Mouse (Mus musculus): ENCODE data around the gene Fgf14. TPM values are rescaled to one million over a fixed set of nuclear protein-coding genes. Genes with fewer than 3 reads are reported as not detected.

The Fgf14 gene
- total and polyA plus RNA-seq, 2 experiments from 2014 or later: 0.08 to 1.9 TPM

- Histone ChIP-seq H3K9ac (replicated peaks; ENCODE audit: low read depth, low read length) (no peak overlapping the region), H3K4me1 (ENCODE audit: control insufficient read depth, insufficient read depth) (no peaks in the 10 kb centered on the region), H3K27ac (ENCODE audit: low read depth) (no peak overlapping the region), H3K27me3 (ENCODE audit: control insufficient read depth, insufficient read depth, low read length) (no peaks in the 10 kb centered on the region), H3K36me3 (replicated peaks; ENCODE audit: control insufficient read depth, insufficient read depth, low read length) (no peaks in the 10 kb centered on the region), H3K4me3 (ENCODE audit: low read depth, low read length) (no peak overlapping the region), H3K4me2 (ENCODE audit: low read depth, low read length) (no peak overlapping the region), H3K9me3 (replicated peaks; ENCODE audit: control insufficient read depth, low read length) (no peaks in the 10 kb centered on the region)
- DNase-seq (ENCODE audit: low spot score) (no peak), ATAC-seq (ENCODE audit: insufficient read depth, low read depth) (no peak)
- WGBS: 57% methylated on average over 2 of the region's 2 CpGs
- TF ChIP-seq EP300 (IDR thresholded peaks at IDR 0.05; ENCODE audit: low read depth) (no peak), CTCF (IDR thresholded peaks at IDR 0.05; ENCODE audit: low read depth) (no peak)
Observed at GRCm38 (mm10) chr14:124411890-124412289, 265.0 kb downstream of the Fgf14 start.

DNA sequence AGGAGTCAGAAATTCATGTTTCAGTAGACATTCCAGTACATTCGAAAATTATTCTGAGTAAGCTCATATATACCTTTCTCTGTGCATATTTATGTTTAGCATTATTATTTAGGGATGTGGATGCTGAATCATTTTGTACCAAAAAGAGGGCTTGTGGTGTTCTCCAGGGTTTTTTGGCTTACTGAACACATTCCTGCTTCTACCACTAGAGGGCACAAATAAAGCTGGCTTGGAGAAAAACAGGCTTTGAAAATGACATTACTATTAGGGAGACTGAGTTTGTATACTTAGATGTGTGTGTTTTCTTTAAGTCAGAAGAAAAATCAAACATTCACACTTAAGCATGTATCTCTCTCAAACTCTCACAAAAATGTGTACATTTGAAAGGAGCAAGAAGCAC lies 266.0 kb downstream of the Fgf14 start:
- Histone ChIP-seq H3K27me3 (ENCODE audit: control insufficient read depth, insufficient read depth, low read length) (no peaks in the 10 kb centered on the region), H3K36me3 (replicated peaks; ENCODE audit: control insufficient read depth, insufficient read depth, low read length) (no peaks in the 10 kb centered on the region), H3K27ac (ENCODE audit: low read depth) (no peak overlapping the region), H3K9me3 (replicated peaks; ENCODE audit: control insufficient read depth, low read length) (no peaks in the 10 kb centered on the region), H3K4me1 (ENCODE audit: control insufficient read depth, insufficient read depth) (no peaks in the 10 kb centered on the region), H3K4me2 (ENCODE audit: low read depth, low read length) (no peak overlapping the region), H3K4me3 (ENCODE audit: low read depth, low read length) (no peak overlapping the region), H3K9ac (replicated peaks; ENCODE audit: low read depth, low read length) (no peak overlapping the region)
- WGBS: 0% methylated on average over 1 of the region's 1 CpGs
- DNase-seq (ENCODE audit: low spot score) (peak; percentile 11), ATAC-seq (ENCODE audit: insufficient read depth, low read depth) (no peak)
- peak; percentile 69 for TF ChIP-seq CTCF (IDR thresholded peaks at IDR 0.05; ENCODE audit: low read depth)
- no peak for TF ChIP-seq EP300 (IDR thresholded peaks at IDR 0.05; ENCODE audit: low read depth)

GRCm38 (mm10) chr14:124328391-124328790 lies 348.5 kb downstream of the Fgf14 start:
- Histone ChIP-seq H3K4me1 (ENCODE audit: control insufficient read depth, insufficient read depth) (no peaks in the 10 kb centered on the region), H3K9ac (replicated peaks; ENCODE audit: low read depth, low read length) (no peak overlapping the region), H3K4me3 (ENCODE audit: low read depth, low read length) (no peak overlapping the region), H3K27ac (ENCODE audit: low read depth) (no peak overlapping the region), H3K4me2 (ENCODE audit: low read depth, low read length) (no peak overlapping the region), H3K27me3 (ENCODE audit: control insufficient read depth, insufficient read depth, low read length) (no peaks in the 10 kb centered on the region), H3K36me3 (replicated peaks; ENCODE audit: control insufficient read depth, insufficient read depth, low read length) (no peaks in the 10 kb centered on the region), H3K9me3 (replicated peaks; ENCODE audit: control insufficient read depth, low read length) (no peaks in the 10 kb centered on the region)
- TF ChIP-seq EP300 (IDR thresholded peaks at IDR 0.05; ENCODE audit: low read depth): no peak
- TF ChIP-seq CTCF (IDR thresholded peaks at IDR 0.05; ENCODE audit: low read depth): no peak
- DNase-seq (ENCODE audit: low spot score) (no peak), ATAC-seq (ENCODE audit: insufficient read depth, low read depth) (no peak)

DNA sequence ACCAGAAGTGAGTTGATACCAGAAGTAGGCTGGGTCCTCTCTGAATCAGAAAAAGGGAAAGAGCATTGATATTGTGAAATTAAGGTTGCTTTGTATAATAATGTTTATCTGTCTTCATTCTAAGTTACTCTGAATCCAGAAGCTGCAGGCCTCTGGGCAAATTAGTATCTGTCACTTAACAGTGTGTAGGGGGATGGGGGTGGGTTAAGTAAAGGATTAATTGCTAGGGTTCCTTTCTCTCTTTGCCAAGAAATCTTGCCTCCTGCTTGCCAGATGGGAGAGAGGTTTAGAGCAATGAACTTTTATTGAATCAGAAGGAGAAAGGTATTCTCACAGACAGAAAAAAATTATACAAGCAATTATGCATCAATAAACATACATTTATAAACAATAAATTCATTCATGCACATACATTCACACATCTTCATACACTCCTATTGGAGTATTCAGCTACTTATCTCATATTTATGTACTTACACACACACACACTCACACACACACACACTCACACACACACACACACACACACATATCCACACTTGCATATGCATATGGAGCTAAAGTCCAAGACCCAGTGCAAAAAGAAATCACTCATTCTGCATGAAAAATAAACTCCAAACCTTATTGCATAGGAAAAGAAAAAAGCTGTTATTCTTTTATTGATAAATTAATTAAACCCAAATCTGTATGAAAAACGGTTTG lies 357.8 kb downstream of the Fgf14 start:
- Histone ChIP-seq H3K36me3 (replicated peaks; ENCODE audit: control insufficient read depth, insufficient read depth, low read length) (no peaks in the 10 kb centered on the region), H3K9me3 (replicated peaks; ENCODE audit: control insufficient read depth, low read length) (no peaks in the 10 kb centered on the region), H3K4me2 (ENCODE audit: low read depth, low read length) (no peak overlapping the region), H3K4me3 (ENCODE audit: low read depth, low read length) (no peak overlapping the region), H3K27ac (ENCODE audit: low read depth) (no peak overlapping the region), H3K9ac (replicated peaks; ENCODE audit: low read depth, low read length) (no peak overlapping the region), H3K4me1 (ENCODE audit: control insufficient read depth, insufficient read depth) (no peaks in the 10 kb centered on the region), H3K27me3 (ENCODE audit: control insufficient read depth, insufficient read depth, low read length) (no peaks in the 10 kb centered on the region)
- TF ChIP-seq EP300 (IDR thresholded peaks at IDR 0.05; ENCODE audit: low read depth) (no peak), CTCF (IDR thresholded peaks at IDR 0.05; ENCODE audit: low read depth) (no peak)
- no peak for DNase-seq (ENCODE audit: low spot score)
- WGBS: 24% methylated on average over 1 of the region's 1 CpGs
- ATAC-seq (ENCODE audit: insufficient read depth, low read depth): no peak

- no peak for DNase-seq (ENCODE audit: low spot score)
- no peak overlapping the region for H3K9ac ChIP-seq (replicated peaks; ENCODE audit: low read depth, low read length)
- H3K4me1 ChIP-seq (ENCODE audit: control insufficient read depth, insufficient read depth): no peaks in the 10 kb centered on the region
- TF ChIP-seq EP300 (IDR thresholded peaks at IDR 0.05; ENCODE audit: low read depth) (no peak), CTCF (IDR thresholded peaks at IDR 0.05; ENCODE audit: low read depth) (no peak)
- H3K9me3 ChIP-seq (replicated peaks; ENCODE audit: control insufficient read depth, low read length): no peaks in the 10 kb centered on the region
- no peak for ATAC-seq (ENCODE audit: insufficient read depth, low read depth)
- WGBS: 68% methylated on average over 2 of the region's 2 CpGs
- no peaks in the 10 kb centered on the region for H3K36me3 ChIP-seq (replicated peaks; ENCODE audit: control insufficient read depth, insufficient read depth, low read length)
- no peaks in the 10 kb centered on the region for H3K27me3 ChIP-seq (ENCODE audit: control insufficient read depth, insufficient read depth, low read length)
- H3K4me2 ChIP-seq (ENCODE audit: low read depth, low read length): no peak overlapping the region
- H3K4me3 ChIP-seq (ENCODE audit: low read depth, low read length): no peak overlapping the region
- no peak overlapping the region for H3K27ac ChIP-seq (ENCODE audit: low read depth)
Observed at GRCm38 (mm10) chr14:124315513-124315912, 361.4 kb downstream of the Fgf14 start.

GRCm38 (mm10) chr14:124287027-124287426 lies 389.9 kb downstream of the Fgf14 start:
- H3K4me1 ChIP-seq (ENCODE audit: control insufficient read depth, insufficient read depth): no peaks in the 10 kb centered on the region
- H3K9me3 ChIP-seq (replicated peaks; ENCODE audit: control insufficient read depth, low read length): no peaks in the 10 kb centered on the region
- no peaks in the 10 kb centered on the region for H3K36me3 ChIP-seq (replicated peaks; ENCODE audit: control insufficient read depth, insufficient read depth, low read length)
- H3K27me3 ChIP-seq (ENCODE audit: control insufficient read depth, insufficient read depth, low read length): no peaks in the 10 kb centered on the region
- H3K27ac ChIP-seq (ENCODE audit: low read depth): no peak overlapping the region
- ATAC-seq (ENCODE audit: insufficient read depth, low read depth): no peak
- H3K9ac ChIP-seq (replicated peaks; ENCODE audit: low read depth, low read length): no peak overlapping the region
- no peak overlapping the region for H3K4me2 ChIP-seq (ENCODE audit: low read depth, low read length)
- H3K4me3 ChIP-seq (ENCODE audit: low read depth, low read length): no peak overlapping the region
- DNase-seq (ENCODE audit: low spot score): no peak
- TF ChIP-seq CTCF (IDR thresholded peaks at IDR 0.05; ENCODE audit: low read depth) (no peak), EP300 (IDR thresholded peaks at IDR 0.05; ENCODE audit: low read depth) (no peak)
